8 mouse cellular contexts compared by ENCODE assay signal in the genomic region with DNA sequence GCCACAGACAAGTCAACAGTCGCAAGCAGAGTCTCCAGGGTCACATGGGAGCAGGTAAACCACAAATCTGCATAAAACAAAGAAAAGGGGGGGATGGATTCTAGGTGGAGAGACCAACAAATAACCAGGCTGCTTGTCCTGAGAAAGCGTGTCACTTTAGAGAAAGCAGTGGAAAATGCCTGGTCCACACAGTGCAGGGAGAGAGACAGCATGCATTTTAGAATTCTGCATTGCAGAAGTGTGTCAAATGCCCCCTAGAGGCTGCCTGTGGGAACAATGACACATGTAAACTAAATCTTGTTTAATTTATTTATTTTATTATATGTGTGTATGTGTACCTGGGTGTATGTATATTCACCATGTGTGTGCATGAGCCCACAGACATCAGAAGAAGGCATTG. TPM values are rescaled to one million over a fixed set of nuclear protein-coding genes. Genes with fewer than 3 reads are reported as not detected.
A peak's percentile ranks its signal among the peaks of the same experiment; 100 is the strongest.
DNase-seq lines count a peak whose midpoint lies in the region; ATAC-seq and TF ChIP-seq lines count a peak whose summit lies in the region.

No protein-coding gene starts in this region.

- no peaks in the 10 kb centered on the region for H3K36me3 ChIP-seq in hindbrain, embryonic 10.5 days
- H3K36me3 ChIP-seq in midbrain, embryonic 12.5 days, result no peaks in the 10 kb centered on the region

- H3K9me3 ChIP-seq in hindbrain, embryonic 10.5 days, result no peaks in the 10 kb centered on the region
- no peaks in the 10 kb centered on the region for H3K9me3 ChIP-seq in midbrain, embryonic 12.5 days

- peak; percentile 30; the same call in 1 of the 2 replicates for ATAC-seq in midbrain, embryonic 12.5 days (ENCODE audit: low FRiP score, low read depth)

- H3K27me3 ChIP-seq in hindbrain, embryonic 10.5 days (ENCODE audit: insufficient read depth, poor library complexity, severe bottlenecking), result no peaks in the 10 kb centered on the region
- H3K27me3 ChIP-seq in midbrain, embryonic 12.5 days, result no peaks in the 10 kb centered on the region; the same call in 1 of the 2 replicates

- no peak for DNase-seq in layer of hippocampus, adult 2 months (ENCODE audit: low spot score in 2 of 2)
- no peak for DNase-seq in layer of hippocampus, adult 9-10 months (ENCODE audit: low spot score)
- peak; percentile 23 for DNase-seq in MEL-GATA-1-ER (ENCODE audit: extremely low read depth, low read depth)
- peak; percentile 27 for DNase-seq in hindbrain, embryonic 10.5 days (ENCODE audit: low spot score)
- no peak for DNase-seq in urinary bladder, postnatal 10 days (ENCODE audit: low spot score)
- no peak for DNase-seq in frontal cortex, postnatal 14 days (ENCODE audit: low spot score in 2 of 2)
- no peak for DNase-seq in adrenal gland, adult 18-20 months (ENCODE audit: low spot score in 2 of 2)

- 65% methylated on average over 2 of the region's 2 CpGs for WGBS in hindbrain, embryonic 10.5 days
- WGBS in midbrain, embryonic 12.5 days, result 72% methylated on average over 2 of the region's 2 CpGs

- peak; percentile 76 for TF ChIP-seq CTCF in layer of hippocampus, adult 2 months (conservative IDR thresholded peaks at IDR 0.05)

- H3K4me2 ChIP-seq in midbrain, embryonic 12.5 days (replicated peaks), result no peak overlapping the region

- H3K27ac ChIP-seq in layer of hippocampus, adult 2 months, result no peak overlapping the region
- no peak overlapping the region for H3K27ac ChIP-seq in hindbrain, embryonic 10.5 days
- no peak overlapping the region for H3K27ac ChIP-seq in midbrain, embryonic 12.5 days (replicated peaks)

- H3K4me1 ChIP-seq in hindbrain, embryonic 10.5 days (replicated peaks), result peaks cover 28% of the 10 kb centered on the region
- no peaks in the 10 kb centered on the region for H3K4me1 ChIP-seq in midbrain, embryonic 12.5 days

- no peak overlapping the region for H3K9ac ChIP-seq in midbrain, embryonic 12.5 days (replicated peaks)

- no peak overlapping the region for H3K4me3 ChIP-seq in layer of hippocampus, adult 2 months
- no peak overlapping the region for H3K4me3 ChIP-seq in hindbrain, embryonic 10.5 days
- no peak overlapping the region for H3K4me3 ChIP-seq in midbrain, embryonic 12.5 days

RNA-seq across cellular contexts. Expression of gene Vtcn1, which starts 4.0 kb away (rescaled TPM):
- total RNA-seq in layer of hippocampus, adult 2 months (2021), result not detected
- polyA plus RNA-seq in hindbrain, embryonic 10.5 days (2016; fragmentation: Nextera tagmentation; extraction: Ambion mirVana), result 0.10 and 0.13 TPM in 2 replicates
- 0.17 TPM in 1 of 2 replicates, not detected in the other for polyA plus RNA-seq in midbrain, embryonic 12.5 days (2016; fragmentation: Nextera tagmentation; extraction: Ambion mirVana)
- under 1 TPM; 0.20 to 0.26 TPM for total RNA-seq in adrenal gland, adult 18-20 months (2021)

Comparison
In these comparisons a context has a peak if more than half of its experiments do, and no peak if none do; other contexts are left out.
1. DNase-seq: peak in MEL-GATA-1-ER (single experiment) and hindbrain, embryonic 10.5 days (single experiment); none in layer of hippocampus, adult 2 months (0 of 2), layer of hippocampus, adult 9-10 months (single experiment), urinary bladder, postnatal 10 days (single experiment), frontal cortex, postnatal 14 days (0 of 2) and adrenal gland, adult 18-20 months (0 of 2).